Mouse (Mus musculus): ENCODE results near the gene Ntm.

GRCm38 (mm10) chr9:29319197-29319596 is 643.7 kb downstream of the Ntm start:
- TF ChIP-seq CTCF (IDR thresholded peaks at IDR 0.05) (no peak), POLR2A (IDR thresholded peaks at IDR 0.05; ENCODE audit: insufficient read depth, low read depth, low read length) (no peak), EP300 (IDR thresholded peaks at IDR 0.05; ENCODE audit: insufficient read depth, low read depth, low read length) (no peak)

Data from heart, adult 2 months (tissue).